Mouse (Mus musculus): ENCODE measurements around the gene Tnnc2.

Tnnc2 gene

DNA sequence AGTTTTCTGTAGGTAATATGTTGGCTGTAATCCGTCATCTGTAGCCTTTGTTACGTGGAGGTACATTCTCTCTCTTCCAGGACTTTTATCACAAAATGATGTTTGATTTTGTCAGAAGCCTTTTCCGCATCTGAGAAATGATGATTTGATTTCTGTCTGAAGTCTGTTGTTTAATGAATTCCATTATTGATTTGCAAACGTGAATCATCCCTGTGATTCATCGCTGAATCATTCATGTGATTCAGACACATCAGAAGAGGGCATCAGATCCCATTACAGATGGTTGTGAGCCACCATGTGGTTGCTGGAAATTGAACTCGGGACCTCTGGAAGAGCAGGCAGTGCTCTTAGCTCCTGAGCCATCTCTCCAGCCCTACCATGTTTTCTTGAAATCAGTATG lies 30.8 kb downstream of the Tnnc2 start:
- peaks cover 8% of the 10 kb centered on the region for H3K27me3 ChIP-seq (ENCODE audit: insufficient read depth, low read length)
- H3K4me3 ChIP-seq (replicated peaks; ENCODE audit: low read length): no peak overlapping the region
- peaks cover 68% of the 10 kb centered on the region for H3K36me3 ChIP-seq (ENCODE audit: insufficient read depth, low read length)
- peaks cover 36% of the 10 kb centered on the region for H3K4me1 ChIP-seq (replicated peaks; ENCODE audit: low read depth, low read length)
- H3K9me3 ChIP-seq (ENCODE audit: low read length): no peaks in the 10 kb centered on the region
- no peak for TF ChIP-seq POU5F1 (IDR thresholded peaks at IDR 0.05; ENCODE audit: borderline replicate concordance, low read length)

DNA sequence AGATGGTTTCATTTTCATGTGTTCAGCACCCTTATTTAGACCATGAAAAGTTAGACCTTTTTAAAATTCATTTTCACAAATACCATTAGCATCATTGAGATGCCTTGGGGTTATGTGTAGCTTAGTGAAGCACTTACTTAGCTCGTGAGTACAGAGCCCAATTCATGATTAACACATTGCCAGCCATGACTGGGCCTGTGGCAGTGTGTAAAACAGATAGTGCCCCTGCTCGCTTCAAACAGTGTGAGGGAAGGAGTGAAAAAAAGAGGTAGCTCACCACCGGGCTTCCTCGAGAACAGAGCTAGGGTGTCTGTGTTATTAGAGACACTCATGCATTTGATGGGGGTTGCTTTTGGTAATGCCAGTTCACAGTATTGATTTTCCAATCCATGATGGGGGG lies 31.6 kb downstream of the Tnnc2 start:
- H3K27me3 ChIP-seq (ENCODE audit: insufficient read depth, low read length): peaks cover 16% of the 10 kb centered on the region
- peaks cover 36% of the 10 kb centered on the region for H3K4me1 ChIP-seq (replicated peaks; ENCODE audit: low read depth, low read length)
- no peaks in the 10 kb centered on the region for H3K9me3 ChIP-seq (ENCODE audit: low read length)
- TF ChIP-seq CTCF (conservative IDR thresholded peaks at IDR 0.05; ENCODE audit: low read length) (no peak), POU5F1 (IDR thresholded peaks at IDR 0.05; ENCODE audit: borderline replicate concordance, low read length) (no peak)
- no peak overlapping the region for H3K4me3 ChIP-seq (replicated peaks; ENCODE audit: low read length)
- peaks cover 60% of the 10 kb centered on the region for H3K36me3 ChIP-seq (ENCODE audit: insufficient read depth, low read length)

DNA sequence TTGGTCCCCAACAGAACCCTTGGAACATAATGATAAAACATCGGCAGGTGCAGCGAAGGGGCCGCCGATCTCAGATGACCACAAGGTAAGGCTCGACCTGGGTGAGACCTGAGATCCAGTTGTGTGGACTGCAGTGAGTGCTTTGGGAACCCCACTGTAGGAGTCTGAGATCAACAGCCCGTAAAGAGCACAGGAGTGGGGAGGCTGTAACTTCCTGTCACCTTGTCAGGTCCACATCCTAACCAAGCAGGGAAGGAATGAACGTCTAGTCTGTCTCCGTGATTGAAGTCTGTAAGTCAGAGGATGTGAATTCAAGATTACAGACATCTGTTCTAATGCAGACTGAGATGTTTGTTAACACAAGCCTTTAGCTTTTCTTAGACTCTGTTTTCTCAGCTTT lies 33.1 kb downstream of the Tnnc2 start:
- peaks cover 33% of the 10 kb centered on the region for H3K4me1 ChIP-seq (replicated peaks; ENCODE audit: low read depth, low read length)
- no peak for TF ChIP-seq NANOG (IDR thresholded peaks at IDR 0.05; ENCODE audit: borderline replicate concordance, low read length)
- TF ChIP-seq POU5F1 (IDR thresholded peaks at IDR 0.05; ENCODE audit: borderline replicate concordance, low read length): no peak
- TF ChIP-seq CTCF (conservative IDR thresholded peaks at IDR 0.05; ENCODE audit: low read length): no peak
- H3K9me3 ChIP-seq (ENCODE audit: low read length): no peaks in the 10 kb centered on the region
- H3K27me3 ChIP-seq (ENCODE audit: insufficient read depth, low read length): peaks cover 28% of the 10 kb centered on the region
- peak overlapping the region; percentile 90 for H3K4me3 ChIP-seq (replicated peaks; ENCODE audit: low read length)
- peaks cover 45% of the 10 kb centered on the region for H3K36me3 ChIP-seq (ENCODE audit: insufficient read depth, low read length)

DNA sequence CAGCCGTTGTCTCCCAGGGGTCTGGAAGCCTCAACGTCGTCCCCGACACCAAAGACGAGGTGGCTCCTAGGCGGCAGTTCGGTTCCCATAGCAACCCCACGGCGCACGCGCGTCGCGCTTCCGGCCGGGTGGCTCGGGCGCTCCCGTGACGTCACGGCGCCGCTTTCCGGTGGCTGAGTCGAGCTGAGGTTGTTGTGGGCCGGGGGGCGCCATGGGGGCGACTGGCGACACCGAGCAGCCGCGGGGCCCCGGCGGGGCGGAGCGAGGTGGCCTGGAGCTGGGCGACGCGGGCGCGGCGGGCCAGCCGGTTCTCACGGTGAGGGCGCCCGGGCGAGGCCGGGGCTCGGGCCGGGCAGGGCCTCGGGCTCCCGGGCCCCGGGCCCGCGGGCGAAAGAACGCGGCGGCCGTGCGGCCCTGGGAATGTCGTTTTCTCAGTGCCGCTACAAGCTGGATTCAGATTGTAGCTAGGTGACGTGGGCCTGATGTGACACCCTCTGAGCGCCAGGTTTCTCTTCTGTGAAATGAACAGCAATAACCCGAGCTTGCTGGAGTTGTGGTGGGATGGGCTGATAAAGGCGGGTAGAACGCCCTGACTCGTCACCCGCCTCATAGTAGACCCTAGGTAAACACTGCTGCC lies 33.8 kb downstream of the Tnnc2 start, which contains the start of the genes Wfdc3 and Dnttip1:
TSS of gene Wfdc3 (minus strand) at position 89 of the 637 bp plus-strand sequence.
TSS of gene Dnttip1 (plus strand) at position 141 of the 637 bp plus-strand sequence.
- Histone ChIP-seq H3K4me3 (replicated peaks; ENCODE audit: low read length) (peak within 1 kb of the TSS; percentile 90), H3K36me3 (ENCODE audit: insufficient read depth, low read length) (peaks cover 38% of the 10 kb centered on the region), H3K27me3 (ENCODE audit: insufficient read depth, low read length) (peaks cover 32% of the 10 kb centered on the region), H3K4me1 (replicated peaks; ENCODE audit: low read depth, low read length) (peaks cover 33% of the 10 kb centered on the region), H3K9me3 (ENCODE audit: low read length) (no peaks in the 10 kb centered on the region)
- TF ChIP-seq POU5F1 (IDR thresholded peaks at IDR 0.05; ENCODE audit: borderline replicate concordance, low read length): no peak
- TF ChIP-seq CTCF (conservative IDR thresholded peaks at IDR 0.05; ENCODE audit: low read length): no peak
- TF ChIP-seq NANOG (IDR thresholded peaks at IDR 0.05; ENCODE audit: borderline replicate concordance, low read length): no peak

DNA sequence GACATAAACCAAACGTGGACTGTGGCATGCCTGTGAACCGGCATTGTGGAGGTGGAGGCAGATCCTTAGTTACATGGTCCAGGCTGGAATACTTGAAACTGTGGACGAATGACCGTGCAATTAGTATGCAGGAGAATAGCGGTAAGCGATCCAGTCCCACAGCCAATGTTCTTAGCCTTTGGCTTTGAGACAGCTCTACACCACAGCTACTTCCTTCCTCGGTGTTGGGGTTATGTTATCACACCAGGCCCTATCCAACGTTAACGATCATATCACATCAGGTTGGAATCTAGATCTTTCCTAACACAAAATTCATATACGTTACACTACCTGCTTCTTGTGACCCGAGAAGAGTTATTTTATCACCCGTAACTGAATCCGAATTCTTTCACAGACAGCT lies 34.8 kb downstream of the Tnnc2 start:
- Histone ChIP-seq H3K4me1 (replicated peaks; ENCODE audit: low read depth, low read length) (peaks cover 29% of the 10 kb centered on the region), H3K4me3 (replicated peaks; ENCODE audit: low read length) (peak overlapping the region; percentile 90), H3K27me3 (ENCODE audit: insufficient read depth, low read length) (peaks cover 32% of the 10 kb centered on the region), H3K9me3 (ENCODE audit: low read length) (no peaks in the 10 kb centered on the region), H3K36me3 (ENCODE audit: insufficient read depth, low read length) (peaks cover 28% of the 10 kb centered on the region)
- no peak for TF ChIP-seq POU5F1 (IDR thresholded peaks at IDR 0.05; ENCODE audit: borderline replicate concordance, low read length)
- no peak for TF ChIP-seq NANOG (IDR thresholded peaks at IDR 0.05; ENCODE audit: borderline replicate concordance, low read length)
- no peak for TF ChIP-seq CTCF (conservative IDR thresholded peaks at IDR 0.05; ENCODE audit: low read length)

DNA sequence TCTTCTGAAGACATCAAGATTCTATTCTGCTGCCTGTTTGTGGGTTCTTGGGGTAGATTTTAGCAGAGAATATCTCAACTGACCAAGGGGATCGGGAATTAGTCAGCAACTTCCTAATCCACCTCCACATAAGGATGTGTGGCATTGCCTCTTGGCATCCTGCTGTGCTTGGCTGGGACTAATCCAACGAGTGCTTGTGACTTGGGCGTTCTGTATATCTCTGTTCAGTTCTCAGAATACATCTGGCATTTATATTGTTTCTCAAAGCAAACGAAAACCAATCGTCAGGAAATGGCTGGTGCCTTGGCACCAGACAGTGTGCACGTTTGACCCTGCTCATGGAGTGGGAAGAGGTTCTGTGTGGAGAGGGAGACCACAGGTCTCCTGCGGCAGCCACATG lies 39.9 kb downstream of the Tnnc2 start:
- Histone ChIP-seq H3K4me1 (replicated peaks; ENCODE audit: low read depth, low read length) (peaks cover 14% of the 10 kb centered on the region), H3K36me3 (ENCODE audit: insufficient read depth, low read length) (no peaks in the 10 kb centered on the region), H3K4me3 (replicated peaks; ENCODE audit: low read length) (no peak overlapping the region), H3K9me3 (ENCODE audit: low read length) (no peaks in the 10 kb centered on the region), H3K27me3 (ENCODE audit: insufficient read depth, low read length) (peaks cover 29% of the 10 kb centered on the region)
- TF ChIP-seq CTCF (conservative IDR thresholded peaks at IDR 0.05; ENCODE audit: low read length): no peak
- TF ChIP-seq NANOG (IDR thresholded peaks at IDR 0.05; ENCODE audit: borderline replicate concordance, low read length): no peak
- TF ChIP-seq POU5F1 (IDR thresholded peaks at IDR 0.05; ENCODE audit: borderline replicate concordance, low read length): no peak

DNA sequence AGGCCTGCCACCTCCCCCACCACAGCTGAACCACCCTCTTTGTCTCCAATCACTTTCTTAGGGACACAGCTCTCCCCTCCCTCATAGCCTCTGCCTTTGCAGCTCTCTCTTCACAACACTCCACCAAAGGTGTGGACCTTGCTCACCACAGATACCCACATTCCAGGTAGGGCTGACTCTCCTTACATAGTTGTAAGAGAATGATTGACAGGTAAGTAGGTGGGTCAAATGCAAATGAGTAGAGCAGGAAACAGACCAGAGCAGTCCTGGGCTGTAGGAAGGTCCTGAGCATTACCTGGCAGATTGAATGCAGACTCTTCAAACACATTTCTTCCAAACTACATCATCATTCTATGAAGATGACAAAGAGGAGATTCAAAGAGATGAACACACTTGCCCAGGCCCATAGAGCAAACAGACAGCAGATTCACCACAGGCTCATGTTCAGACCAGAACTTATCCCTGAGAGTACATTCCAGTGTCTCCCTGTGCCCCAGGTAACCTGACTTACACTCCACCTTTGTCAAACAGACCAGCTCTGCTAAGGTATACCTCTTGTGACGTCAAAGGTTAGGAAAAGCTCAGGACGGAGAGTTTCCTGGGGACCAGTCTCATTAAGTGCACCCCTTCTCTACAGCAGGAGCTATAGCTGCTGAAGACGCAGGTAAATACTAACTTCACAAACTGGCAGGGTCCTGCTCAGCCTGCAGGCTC lies 42.2 kb downstream of the Tnnc2 start:
- no peaks in the 10 kb centered on the region for H3K36me3 ChIP-seq (ENCODE audit: insufficient read depth, low read length)
- peaks cover 18% of the 10 kb centered on the region for H3K4me1 ChIP-seq (replicated peaks; ENCODE audit: low read depth, low read length)
- TF ChIP-seq NANOG (IDR thresholded peaks at IDR 0.05; ENCODE audit: borderline replicate concordance, low read length) (no peak), CTCF (conservative IDR thresholded peaks at IDR 0.05; ENCODE audit: low read length) (no peak), POU5F1 (IDR thresholded peaks at IDR 0.05; ENCODE audit: borderline replicate concordance, low read length) (no peak)
- H3K4me3 ChIP-seq (replicated peaks; ENCODE audit: low read length): no peak overlapping the region
- H3K27me3 ChIP-seq (ENCODE audit: insufficient read depth, low read length): peaks cover 12% of the 10 kb centered on the region
- no peaks in the 10 kb centered on the region for H3K9me3 ChIP-seq (ENCODE audit: low read length)

DNA sequence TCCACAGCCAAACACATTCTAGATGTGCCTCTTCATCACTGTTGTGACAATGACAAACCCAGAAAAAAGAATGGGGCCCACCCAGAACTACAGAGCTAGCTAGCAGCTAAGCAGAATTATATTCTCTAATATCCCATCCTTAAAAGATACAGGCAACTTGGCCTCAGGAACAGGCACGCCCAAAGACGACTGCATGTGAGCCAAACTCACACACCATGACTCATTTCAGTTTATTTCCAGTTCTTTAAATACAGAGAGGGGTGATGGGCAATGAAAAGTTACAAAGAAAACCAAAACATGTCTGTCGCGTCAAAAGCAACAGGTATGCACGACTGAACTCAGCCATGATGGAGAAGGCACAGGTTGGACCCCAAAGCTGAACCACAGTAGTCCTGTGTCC lies 44.3 kb downstream of the Tnnc2 start:
- H3K4me1 ChIP-seq (replicated peaks; ENCODE audit: low read depth, low read length): peaks cover 18% of the 10 kb centered on the region
- H3K27me3 ChIP-seq (ENCODE audit: insufficient read depth, low read length): peaks cover 3% of the 10 kb centered on the region; the same call in 1 of the 2 replicates
- TF ChIP-seq NANOG (IDR thresholded peaks at IDR 0.05; ENCODE audit: borderline replicate concordance, low read length) (no peak), POU5F1 (IDR thresholded peaks at IDR 0.05; ENCODE audit: borderline replicate concordance, low read length) (no peak), CTCF (conservative IDR thresholded peaks at IDR 0.05; ENCODE audit: low read length) (no peak)
- no peaks in the 10 kb centered on the region for H3K9me3 ChIP-seq (ENCODE audit: low read length)
- H3K36me3 ChIP-seq (ENCODE audit: insufficient read depth, low read length): no peaks in the 10 kb centered on the region
- H3K4me3 ChIP-seq (replicated peaks; ENCODE audit: low read length): no peak overlapping the region
